Mouse (Mus musculus) heart, postnatal 0 days (tissue): Measurements from ENCODE around the gene Nkd1. TPM values are rescaled to one million over a fixed set of nuclear protein-coding genes. Genes with fewer than 3 reads are reported as not detected.

ENCODE experiments used
- ATAC-seq: fragments of 200-750 bp; cut with Nextera tagmentation; 2 replicates; pipeline ENCODE4 v1.8.0; 2017; ENCODE audit warnings: low read depth, moderate number of reproducible peaks, moderate library complexity; ENCODE audit not compliant: insufficient read depth
- DNase-seq: peaks from one replicate; pipeline ENCODE4 v3.0.0-alpha.2; 2016; ENCODE audit warnings: low spot score
- H3K27ac ChIP-seq: fragments of 300-500 bp; sonication (generic); 2 replicates; pipeline ENCODE4 v1.5.1; 2014; ENCODE audit warnings: low read depth, mild to moderate bottlenecking
- H3K27me3 ChIP-seq: fragments of 300-500 bp; sonication (generic); 2 replicates; pipeline ENCODE4 v1.6.1; 2014; ENCODE audit warnings: low read length, mixed read lengths; ENCODE audit not compliant: control insufficient read depth, insufficient read depth
- H3K36me3 ChIP-seq: fragments of 300-500 bp; sonication (generic); replicated peaks from 2 replicates; pipeline ENCODE4 v1.6.1; 2014; ENCODE audit warnings: low read length, mixed read lengths; ENCODE audit not compliant: control insufficient read depth, insufficient read depth
- H3K4me1 ChIP-seq: fragments of 300-500 bp; sonication (generic); 2 replicates; pipeline ENCODE4 v1.6.1; 2014; ENCODE audit warnings: antibody characterized with exemption; ENCODE audit not compliant: control insufficient read depth, insufficient read depth
- H3K4me2 ChIP-seq: fragments of 300-500 bp; sonication (generic); 2 replicates; pipeline ENCODE4 v1.6.1; 2014; ENCODE audit warnings: low read depth, mild to moderate bottlenecking, low read length, moderate library complexity
- H3K4me3 ChIP-seq: fragments of 300-500 bp; sonication (generic); 2 replicates; pipeline ENCODE4 v1.5.1; 2014; ENCODE audit warnings: low read depth, low read length
- H3K9ac ChIP-seq: fragments of 300-500 bp; sonication (generic); replicated peaks from 2 replicates; pipeline ENCODE4 v1.6.1; 2014; ENCODE audit warnings: low read depth, low read length, mixed read lengths
- H3K9me3 ChIP-seq: fragments of 300-500 bp; sonication (generic); replicated peaks from 2 replicates; pipeline ENCODE4 v1.6.1; 2016; ENCODE audit warnings: low read length; ENCODE audit not compliant: control insufficient read depth
- CTCF ChIP-seq: IDR thresholded peaks from 2 replicates; pipeline ENCODE4 v1.5.1; 2016; ENCODE audit warnings: antibody characterized with exemption, control low read depth, low read depth
- EP300 ChIP-seq: IDR thresholded peaks from 2 replicates; pipeline ENCODE4 v1.6.1; 2016; ENCODE audit warnings: antibody characterized with exemption, low read depth
- WGBS: fragments of 180-500 bp; shearing (Covaris S2); extraction: QIAGEN DNeasy Blood & Tissue Kit; methylation state at CpG from one replicate; pipeline ENCODE4 v1.1.7; 2014; 5-methylcytosine and 5-hydroxymethylcytosine counted together
- polyA plus RNA-seq: library from polyadenylated mRNA; unstranded; fragments of >200 nt; fragmentation: Nextera tagmentation; extraction: Ambion mirVana; gene quantifications from 2 replicates; pipeline ENCODE4 v1.2.1, GENCODE M21; 2015
- total RNA-seq: library from RNA; depleted of rRNA; stranded (reverse); fragments of >200 nt; gene quantifications from 2 replicates; pipeline ENCODE4 v1.2.3, GENCODE M21; 2014; ENCODE audit warnings: low replicate concordance

Nkd1 gene
- total and polyA plus RNA-seq, 2 experiments from 2014 or later = 5.5 to 6.8 TPM

- ATAC-seq = 0 out of 2 replicates have a peak, but pooled peaks have one; percentile 9
- WGBS = 40% methylated on average over 14 of the region's 14 CpGs
Observed at GRCm38 (mm10) chr8:88571434-88572184, 50.5 kb downstream of the Nkd1 start.

DNA sequence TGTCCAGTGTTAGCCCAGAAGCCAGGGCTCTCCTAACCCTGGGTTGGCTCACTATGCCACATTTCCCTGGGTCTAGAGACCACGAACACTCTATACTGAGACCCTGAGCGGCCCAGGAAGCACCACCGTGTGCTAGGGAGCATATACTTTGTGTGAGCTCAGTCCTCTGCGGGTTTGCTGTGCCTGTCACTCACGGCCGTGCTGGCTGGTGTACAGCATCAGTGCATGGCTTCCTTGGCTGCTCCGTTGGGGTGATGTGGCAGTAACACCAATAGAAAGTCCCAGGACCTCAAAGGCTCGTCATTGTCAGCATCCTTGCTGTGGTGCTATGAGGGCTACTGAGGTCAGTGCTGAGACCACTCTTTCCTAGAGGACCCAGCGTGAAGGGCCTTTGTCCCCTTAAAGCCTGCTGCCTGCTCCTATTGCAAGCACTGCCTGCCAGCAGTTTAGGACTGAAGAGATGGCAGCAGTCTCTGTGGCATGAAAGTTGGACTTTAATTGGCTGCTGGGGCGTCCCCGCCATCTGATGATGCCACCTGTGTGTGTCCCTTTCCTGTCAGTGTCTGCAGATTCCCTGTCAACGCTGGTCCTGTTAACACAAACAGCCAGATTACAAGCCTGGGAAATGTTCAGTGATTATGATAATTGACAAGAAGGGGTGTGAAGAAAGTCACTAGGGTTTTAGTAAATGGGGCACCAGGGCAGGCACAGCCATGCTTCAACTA is 51.2 kb downstream of the Nkd1 start:
- Histone ChIP-seq H3K9me3 (no peaks in the 10 kb centered on the region), H3K36me3 (no peaks in the 10 kb centered on the region), H3K4me3 (no peak overlapping the region), H3K27me3 (no peaks in the 10 kb centered on the region), H3K4me1 (peaks cover 61% of the 10 kb centered on the region), H3K27ac (no peak overlapping the region), H3K4me2 (no peak overlapping the region), H3K9ac (no peak overlapping the region)
- no peak for TF ChIP-seq EP300
- TF ChIP-seq CTCF = no peak
- WGBS = 89% methylated on average over 12 of the region's 12 CpGs
- ATAC-seq (no peak), DNase-seq (no peak)

More at GRCm38 (mm10) chr8:88571434-88572184, 50.5 kb downstream of the Nkd1 start:
- Histone ChIP-seq H3K36me3 (no peaks in the 10 kb centered on the region), H3K4me3 (no peak overlapping the region), H3K4me2 (no peak overlapping the region), H3K9ac (no peak overlapping the region), H3K27ac (peak overlapping the region; percentile 69), H3K9me3 (no peaks in the 10 kb centered on the region), H3K4me1 (peaks cover 65% of the 10 kb centered on the region), H3K27me3 (no peaks in the 10 kb centered on the region)
- TF ChIP-seq EP300 = no peak
- no peak for TF ChIP-seq CTCF
- no peak for DNase-seq

DNA sequence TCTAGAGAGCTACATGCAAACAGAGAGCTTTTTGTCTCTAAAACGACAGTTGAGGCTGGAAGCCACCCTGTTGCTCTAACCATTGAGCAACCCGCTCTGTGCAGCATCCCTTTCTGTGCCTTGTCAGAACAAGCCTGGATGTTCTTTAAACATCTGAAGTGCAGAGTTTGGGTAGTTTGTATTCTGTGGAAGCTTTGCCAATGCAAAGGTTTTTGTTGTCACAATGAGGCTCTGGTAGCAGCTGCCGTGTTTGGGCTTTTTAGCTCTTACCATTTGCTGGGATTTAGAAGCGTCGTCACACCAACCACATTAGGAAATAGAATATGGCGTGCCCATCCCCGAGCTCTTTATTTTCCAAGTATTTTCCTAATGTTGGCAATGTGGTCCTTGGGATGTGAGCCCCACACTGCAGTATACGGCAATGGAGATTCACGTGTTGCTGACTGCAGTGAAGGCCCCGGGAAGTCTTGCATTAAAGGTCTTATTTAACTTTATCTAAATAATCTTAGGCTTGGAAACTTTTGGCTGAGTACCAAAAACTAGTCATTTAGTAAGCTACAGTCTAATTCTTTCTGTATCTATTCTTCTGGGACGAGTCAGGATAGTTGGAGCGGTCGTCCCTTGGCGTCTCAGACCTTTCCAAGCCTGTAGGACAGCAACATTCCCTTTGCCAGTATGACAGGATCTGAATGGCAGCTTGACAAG is 51.9 kb downstream of the Nkd1 start:
- Histone ChIP-seq H3K4me2 (no peak overlapping the region), H3K27me3 (no peaks in the 10 kb centered on the region), H3K9ac (no peak overlapping the region), H3K4me3 (no peak overlapping the region), H3K9me3 (no peaks in the 10 kb centered on the region), H3K4me1 (peaks cover 60% of the 10 kb centered on the region), H3K36me3 (no peaks in the 10 kb centered on the region), H3K27ac (no peak overlapping the region)
- ATAC-seq = no peak
- TF ChIP-seq CTCF = no peak
- TF ChIP-seq EP300 = no peak
- WGBS = 82% methylated on average over 14 of the region's 14 CpGs
- no peak for DNase-seq

DNA sequence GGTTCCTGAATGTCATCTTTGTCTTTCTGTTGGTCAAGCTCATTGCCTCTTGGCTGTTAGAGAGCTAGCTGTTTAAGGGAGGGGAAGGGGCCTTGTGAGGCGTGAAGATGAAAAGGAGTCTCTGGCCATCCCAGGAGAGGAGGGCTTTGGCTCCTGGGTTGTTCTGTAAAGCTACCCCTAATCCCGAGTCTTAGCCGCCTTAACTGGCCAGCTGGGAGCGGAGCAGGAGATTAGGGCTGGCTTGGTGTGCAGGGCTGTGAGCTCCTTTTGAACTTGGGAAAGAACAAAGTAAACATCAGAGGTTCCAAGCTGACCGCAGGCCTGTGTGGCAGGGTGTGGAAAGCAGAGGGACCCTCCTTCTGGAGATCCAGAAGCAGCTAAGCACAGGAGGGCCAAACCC is 53.8 kb downstream of the Nkd1 start:
- WGBS = 81% methylated on average over 5 of the region's 5 CpGs
- no peaks in the 10 kb centered on the region for H3K9me3 ChIP-seq
- H3K9ac ChIP-seq = no peak overlapping the region
- no peak for DNase-seq
- no peaks in the 10 kb centered on the region for H3K27me3 ChIP-seq
- H3K36me3 ChIP-seq = no peaks in the 10 kb centered on the region
- TF ChIP-seq EP300 = no peak
- no peak for TF ChIP-seq CTCF
- ATAC-seq = no peak
- no peak overlapping the region for H3K4me3 ChIP-seq
- no peak overlapping the region for H3K4me2 ChIP-seq
- peak overlapping the region; percentile 75; the same call in 1 of the 2 replicates for H3K27ac ChIP-seq
- peaks cover 52% of the 10 kb centered on the region for H3K4me1 ChIP-seq

- Histone ChIP-seq H3K9me3 (no peaks in the 10 kb centered on the region), H3K9ac (no peak overlapping the region), H3K4me2 (no peak overlapping the region), H3K36me3 (no peaks in the 10 kb centered on the region), H3K27me3 (no peaks in the 10 kb centered on the region), H3K4me1 (peaks cover 36% of the 10 kb centered on the region), H3K27ac (peak overlapping the region; percentile 75), H3K4me3 (no peak overlapping the region)
- no peak for TF ChIP-seq CTCF
- no peak for TF ChIP-seq EP300
- peak; percentile 54 for ATAC-seq
- WGBS = 42% methylated on average over 10 of the region's 10 CpGs
- DNase-seq = peak; percentile 54
Observed at GRCm38 (mm10) chr8:88576351-88577142, 55.4 kb downstream of the Nkd1 start.
